Mouse (Mus musculus): Measurements from ENCODE around the gene Olfr890.

DNA sequence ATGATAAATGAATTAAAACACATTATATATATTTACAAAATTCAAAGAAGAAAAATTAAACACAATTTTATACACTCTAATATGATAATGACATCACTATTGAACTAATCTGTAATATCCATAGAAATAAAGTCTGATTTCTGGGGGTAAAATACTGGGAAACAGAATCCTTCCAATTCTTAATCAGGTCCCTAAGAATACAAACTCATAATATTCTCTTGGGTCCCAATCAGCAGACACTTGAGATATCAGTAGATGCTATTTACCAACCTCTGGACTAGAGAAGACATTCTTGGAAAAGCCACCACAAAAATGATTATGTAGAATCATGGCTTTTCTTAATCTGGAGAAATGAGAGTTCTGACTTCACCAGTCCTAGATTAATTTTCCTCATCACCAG, at the start of gene Olfr890:
- TF ChIP-seq POLR2A (IDR thresholded peaks at IDR 0.05; ENCODE audit: extremely low read depth, insufficient read depth, low read length) (no peak), CTCF (IDR thresholded peaks at IDR 0.05; ENCODE audit: low read depth, low read length) (no peak)
